8 mouse cellular contexts compared by ENCODE assay signal in genomic region chrX:163879461-163879860, GRCm38 (mm10). TPM values are rescaled to one million over a fixed set of nuclear protein-coding genes. Genes with fewer than 3 reads are reported as not detected.
A peak's percentile ranks its signal among the peaks of the same experiment; 100 is the strongest.
DNase-seq lines count a peak whose midpoint lies in the region; ATAC-seq and TF ChIP-seq lines count a peak whose summit lies in the region.

No protein-coding gene starts in this region.

- intact Hi-C loops in left cerebral cortex, postnatal 36 days (cut with DNase I), result no loop called here

- H3K27ac ChIP-seq in cortical plate, adult 2 months (ENCODE audit: insufficient read depth, low read length), result peak overlapping the region; percentile 89

- peak; percentile 92 for ATAC-seq in inflammation-experienced regulatory T-cells, adult 6 months

- no peak for TF ChIP-seq CTCF in cortical plate, adult 2 months (IDR thresholded peaks at IDR 0.05; ENCODE audit: extremely low read depth, insufficient read depth, low read length)

- no peak overlapping the region for H3K4me3 ChIP-seq in cortical plate, adult 2 months (ENCODE audit: insufficient read depth, low read length)

- no peak for TF ChIP-seq POLR2A in cortical plate, adult 2 months (IDR thresholded peaks at IDR 0.05; ENCODE audit: extremely low read depth, insufficient read depth, low read length)

- peaks cover 2% of the 10 kb centered on the region; the same call in 1 of the 2 replicates for H3K4me1 ChIP-seq in cortical plate, adult 2 months (ENCODE audit: control insufficient read depth, insufficient read depth, low read length)

- DNase-seq in kidney, adult 9 months, result peak; percentile 2
- no peak for DNase-seq in kidney, postnatal 4 days
- peak; percentile 11 for DNase-seq in adipocyte (ENCODE audit: low spot score)
- no peak for DNase-seq in embryo, embryonic 10 days (ENCODE audit: low spot score)
- DNase-seq in spleen, postnatal 14 days (ENCODE audit: low spot score in 2 of 2), result no peak
- no peak for DNase-seq in left cerebral cortex, postnatal 36 days (ENCODE audit: low spot score in 2 of 2)

RNA-seq across cellular contexts. Expression of gene Ap1s2, which starts 29.4 kb away (rescaled TPM):
- 25.0 and 25.1 TPM in 2 replicates for polyA plus RNA-seq in cortical plate, adult 2 months (2012; rRNA removed)
- polyA plus RNA-seq in inflammation-experienced regulatory T-cells, adult 6 months (2017; shearing (Covaris generic)), result 10 to 100 TPM; 19.5 to 54.7 (median 22.6) TPM
- total RNA-seq in left cerebral cortex, postnatal 36 days (2021), result 10 to 100 TPM; 26.8 to 38.6 TPM

Comparison
In these comparisons a context has a peak if more than half of its experiments do, and no peak if none do; other contexts are left out.
1. DNase-seq: peak in kidney, adult 9 months (single experiment) and adipocyte (single experiment); none in kidney, postnatal 4 days (0 of 2), embryo, embryonic 10 days (single experiment), spleen, postnatal 14 days (0 of 2) and left cerebral cortex, postnatal 36 days (0 of 2).